Mouse (Mus musculus) MN1 (cell line): ENCODE measurements around the gene Art3.

ENCODE experiments used
- DNase-seq: peaks from one replicate; pipeline ENCODE4 v3.0.0-alpha.2; 2016; ENCODE audit warnings: low spot score

Gene Art3

DNA sequence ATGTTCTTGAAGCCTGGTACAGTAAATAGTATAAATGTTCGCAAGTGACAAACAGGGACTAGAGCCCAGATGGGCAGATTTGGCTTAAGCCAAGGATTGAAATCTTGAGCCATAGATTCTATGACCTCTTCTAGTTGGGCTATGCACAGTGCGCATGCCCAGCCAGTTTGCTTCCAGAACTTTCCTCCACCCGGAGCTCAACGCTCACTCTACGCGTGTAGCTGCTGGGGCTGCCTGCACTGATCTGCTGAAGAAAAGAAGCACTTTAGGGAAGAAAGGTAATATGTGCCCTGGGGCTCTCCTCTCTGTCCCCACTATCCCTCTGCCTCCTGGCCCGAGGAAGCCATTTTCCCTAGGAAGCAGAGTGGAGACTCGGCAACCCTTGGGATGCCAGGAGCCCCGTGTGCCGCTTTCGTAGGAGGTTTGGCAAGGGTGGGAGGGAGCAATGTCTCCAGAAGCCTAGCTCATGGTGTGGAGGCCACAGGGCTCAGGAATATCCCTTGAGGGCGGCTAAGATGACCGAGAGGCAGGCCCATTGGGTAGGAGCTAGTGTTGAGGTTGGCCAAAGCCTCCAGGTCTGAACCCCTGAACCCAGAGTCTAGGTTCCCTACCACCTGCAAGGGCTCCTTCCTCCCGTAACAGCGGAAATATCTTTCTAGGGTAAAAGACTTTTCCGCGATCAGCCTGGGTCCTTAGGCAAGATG, at the start of gene Art3:
Art3 (plus strand) TSS at position 193 of the 704 bp plus-strand sequence.
- no peak for DNase-seq

DNA sequence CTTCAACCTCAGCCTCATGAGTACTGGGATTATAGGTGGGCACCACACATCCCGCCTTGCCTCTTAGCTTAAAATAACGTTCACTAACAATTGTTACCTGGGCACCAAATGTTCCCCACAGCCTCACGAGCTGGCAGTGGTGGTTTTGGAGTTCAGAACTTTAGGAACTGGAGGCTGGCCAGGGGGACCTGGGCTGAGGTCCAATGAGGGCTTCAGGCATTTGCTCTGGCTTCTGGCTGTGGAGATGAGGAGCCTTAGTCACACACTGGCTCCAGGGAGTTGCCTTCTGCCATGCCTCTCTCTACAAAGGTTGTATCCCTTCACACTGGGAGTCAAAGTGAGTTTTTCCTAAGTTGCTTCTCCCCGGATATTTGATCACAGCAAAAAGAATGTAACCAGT, 49.1 kb upstream of the Art3 start:
- peak; percentile 17 for DNase-seq

DNA sequence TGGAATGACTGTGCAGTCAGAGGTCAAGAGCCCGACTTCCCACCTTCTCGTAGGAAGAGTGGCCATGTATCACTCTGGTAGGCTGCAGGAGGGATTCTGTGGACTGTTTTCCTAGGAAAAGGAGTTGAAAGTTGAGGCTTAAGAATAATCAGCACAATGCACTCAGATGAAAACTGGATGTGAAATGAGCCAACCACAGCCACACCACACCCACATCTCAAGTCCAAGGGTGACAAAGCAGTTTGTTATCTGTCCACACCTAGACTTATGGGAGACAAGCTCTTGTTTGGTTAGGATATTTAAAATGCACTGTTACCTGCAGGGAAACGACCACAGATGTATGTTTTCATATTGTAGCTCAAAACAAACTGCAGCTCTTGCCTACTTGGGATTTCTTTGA, 48.5 kb upstream of the Art3 start:
- DNase-seq = no peak

DNA sequence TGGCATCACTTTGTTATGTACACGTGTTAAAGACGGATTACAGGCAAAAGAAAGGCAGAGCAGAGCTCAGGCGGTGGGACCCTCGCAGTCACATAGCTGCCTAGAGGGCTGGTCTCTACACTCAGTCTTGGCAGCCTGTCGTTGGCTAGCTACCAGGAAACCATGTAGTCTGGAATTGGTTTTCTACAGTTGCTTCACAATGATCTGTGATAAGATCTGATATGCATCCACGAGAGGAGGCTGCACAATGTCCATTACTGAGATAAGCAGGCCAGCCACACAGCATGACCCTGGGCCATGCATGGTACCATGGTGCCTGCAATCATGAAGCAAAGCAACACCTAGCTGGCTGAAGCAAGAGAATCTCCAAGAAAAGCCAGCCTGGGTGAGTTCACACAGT, 43.8 kb upstream of the Art3 start:
- DNase-seq = peak; percentile 75

DNA sequence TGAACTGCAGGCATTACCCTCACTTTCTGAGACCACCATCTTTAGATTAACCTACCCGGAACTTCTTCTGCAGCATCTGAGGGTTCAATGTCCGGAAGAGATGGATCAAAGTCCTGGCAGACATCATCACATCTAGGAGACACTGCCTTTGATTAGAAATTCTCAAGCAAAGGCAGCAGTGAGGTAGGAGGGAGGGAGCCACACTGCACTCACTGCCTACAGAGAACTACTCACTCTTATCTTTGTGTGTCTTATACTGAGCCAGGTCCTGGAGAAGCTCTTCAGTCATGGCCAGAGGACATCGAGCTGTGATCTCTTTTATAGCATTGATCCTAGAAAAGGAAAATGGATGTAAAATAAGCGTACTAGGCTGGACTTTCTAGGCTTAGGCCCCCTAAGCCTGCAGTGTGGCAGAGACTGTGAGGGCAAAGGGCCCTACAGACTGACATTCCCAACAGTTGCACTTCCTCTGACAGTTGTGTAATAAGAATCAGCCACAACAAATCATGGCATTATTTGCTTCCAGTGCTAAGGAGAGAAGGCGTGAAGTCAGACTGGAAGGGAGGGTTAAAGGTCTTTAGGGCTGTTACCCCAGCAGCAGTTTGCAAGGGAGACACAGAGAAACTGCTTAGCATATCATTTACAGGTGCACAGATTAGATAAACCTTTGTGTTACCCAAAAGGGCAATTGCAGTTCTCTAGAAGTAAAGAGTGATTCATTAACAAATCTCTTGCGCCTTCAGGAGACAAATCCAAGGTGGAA, 39.8 kb upstream of the Art3 start:
- no peak for DNase-seq

DNA sequence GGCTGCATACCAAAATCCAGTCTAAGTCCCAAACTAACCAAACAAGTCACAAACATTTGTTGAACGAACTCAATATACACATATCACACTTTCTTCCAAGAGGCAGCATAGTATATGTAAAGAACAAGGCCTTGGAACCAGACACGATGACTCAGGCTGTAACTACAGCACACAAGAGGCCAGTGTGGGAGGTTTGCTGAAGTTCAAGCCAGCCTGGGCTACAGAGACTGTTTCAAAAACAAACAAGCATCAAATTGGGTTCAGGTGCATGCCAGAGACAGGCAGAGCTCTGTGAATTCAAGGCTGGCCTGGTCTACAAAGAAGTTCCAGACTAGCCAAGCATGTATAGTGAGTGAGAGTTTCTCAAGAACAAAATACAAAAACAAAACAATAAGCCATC, 37.1 kb upstream of the Art3 start:
- DNase-seq = no peak

DNA sequence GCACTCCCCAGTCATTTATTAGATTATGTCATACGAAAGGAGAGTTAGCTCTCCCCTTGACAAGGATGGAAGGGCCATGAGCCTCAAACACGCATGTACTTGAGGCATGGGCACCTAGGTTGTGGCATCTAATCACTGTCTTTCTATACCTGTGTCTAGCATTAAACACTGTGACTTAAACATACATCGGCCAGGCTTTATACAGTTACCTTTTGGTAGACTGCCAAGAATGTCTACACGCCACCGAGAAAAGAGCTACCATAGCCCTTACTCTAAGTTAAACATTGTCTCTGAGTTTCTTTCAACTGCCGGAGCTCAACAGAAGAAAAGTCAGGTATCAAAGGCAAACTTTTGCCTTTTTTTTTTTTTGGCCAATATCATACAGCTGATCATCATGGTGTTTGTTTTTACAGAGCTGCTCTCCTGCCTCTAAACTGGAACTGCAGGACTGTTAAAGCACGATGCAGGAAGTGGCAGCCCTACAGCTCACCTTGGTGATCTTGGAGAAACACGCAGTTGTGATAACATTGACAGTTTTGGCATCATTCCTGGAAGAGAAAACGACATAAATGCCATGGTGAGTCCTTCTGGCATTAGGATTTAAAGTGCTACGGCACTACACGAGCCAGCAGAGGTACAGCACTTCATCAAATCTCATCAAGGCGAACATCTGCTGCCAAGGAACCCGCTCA, 29.3 kb upstream of the Art3 start:
- no peak for DNase-seq

DNA sequence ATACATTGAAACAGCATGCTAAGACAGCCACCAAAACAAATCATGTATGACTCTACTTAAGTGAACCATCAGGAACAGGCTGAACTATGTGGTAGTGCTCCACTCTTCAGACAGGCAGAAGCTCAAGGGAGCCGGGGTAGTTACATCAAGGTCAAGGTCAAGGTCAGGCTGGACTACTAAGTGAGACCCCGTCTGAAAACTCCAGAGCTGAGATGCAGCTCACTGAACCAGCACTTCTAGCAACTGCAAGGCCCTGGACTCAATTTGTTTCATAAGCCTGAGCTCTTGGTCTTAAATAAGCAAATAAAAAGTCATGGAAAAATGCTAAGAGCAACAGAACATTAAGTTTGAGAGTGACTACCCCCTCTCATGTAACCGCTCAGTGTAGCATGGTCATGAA, 27.3 kb upstream of the Art3 start:
- DNase-seq = no peak

DNA sequence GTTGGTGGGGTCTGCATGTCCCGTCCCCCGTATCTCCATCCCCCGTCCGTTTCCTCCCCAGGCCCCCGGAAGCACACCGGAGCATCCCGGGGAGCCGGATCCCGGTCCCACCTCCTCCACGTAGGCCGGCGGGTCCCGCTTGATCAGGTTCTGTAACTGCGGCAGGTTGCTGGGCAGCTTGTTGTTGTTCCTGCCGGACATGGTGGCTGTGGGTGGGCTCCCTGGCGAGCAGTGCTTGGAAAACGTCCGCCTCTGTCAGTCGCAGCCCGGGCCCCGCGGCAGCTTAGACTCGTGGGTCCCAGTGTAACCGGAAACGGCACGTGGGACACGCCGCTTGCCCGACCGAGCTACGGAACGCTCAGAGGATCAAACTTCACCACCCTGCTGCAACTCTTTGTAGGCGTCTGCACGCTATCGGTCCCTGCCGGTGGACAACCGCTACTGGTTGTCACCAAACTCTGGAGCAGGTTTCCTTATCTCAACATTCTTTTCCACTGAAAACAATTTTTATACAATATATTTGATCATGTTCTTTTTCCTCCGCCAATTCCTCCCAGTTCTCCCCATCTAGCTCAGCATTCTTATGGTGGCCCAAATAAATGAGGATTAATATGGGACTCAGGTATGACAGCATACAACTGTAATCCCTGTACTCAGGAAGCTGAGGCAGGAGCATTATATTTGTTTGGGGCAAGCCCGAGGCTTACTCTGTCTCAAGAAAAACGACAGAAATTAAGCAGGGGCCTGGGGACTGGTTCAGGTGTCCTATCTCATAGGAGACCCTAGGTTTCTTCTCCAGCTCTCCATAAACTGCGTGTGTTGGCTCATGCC, 21.7 kb upstream of the Art3 start, which contains the start of gene Sdad1:
Sdad1 (minus strand) TSS at position 799 of the 831 bp plus-strand sequence.
- DNase-seq = peak; percentile 93

DNA sequence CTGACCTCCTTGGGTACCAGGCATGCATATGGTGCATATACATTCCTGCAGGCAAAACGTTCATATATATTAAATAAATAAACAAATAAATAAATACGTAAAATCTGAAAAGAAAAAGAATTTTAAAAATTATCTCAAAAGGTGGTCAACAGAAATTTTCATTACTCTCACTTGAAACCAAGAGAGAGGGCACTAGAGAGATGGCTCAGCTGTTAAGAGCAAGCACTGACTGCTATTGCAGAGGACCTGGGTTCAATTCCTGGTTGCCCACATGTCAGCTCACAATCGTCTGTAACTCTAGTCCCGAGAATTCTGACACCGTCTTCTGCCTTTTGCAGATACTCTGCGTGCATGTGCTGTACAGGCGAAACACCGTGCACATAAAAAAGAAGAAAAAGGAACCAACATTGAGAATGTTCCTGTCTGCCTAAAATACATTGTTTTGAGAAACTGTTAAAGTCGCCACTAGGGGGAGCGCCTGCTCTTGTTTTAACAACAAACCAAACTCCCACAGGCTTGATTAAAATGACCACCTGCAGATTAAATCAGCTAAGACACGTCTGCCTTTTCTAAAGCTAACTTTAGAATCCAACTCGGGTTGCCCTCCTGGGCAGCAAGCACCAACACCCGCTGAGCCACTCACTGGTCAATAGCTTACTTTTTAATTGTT, 19.4 kb upstream of the Art3 start:
- peak; percentile 88 for DNase-seq

DNA sequence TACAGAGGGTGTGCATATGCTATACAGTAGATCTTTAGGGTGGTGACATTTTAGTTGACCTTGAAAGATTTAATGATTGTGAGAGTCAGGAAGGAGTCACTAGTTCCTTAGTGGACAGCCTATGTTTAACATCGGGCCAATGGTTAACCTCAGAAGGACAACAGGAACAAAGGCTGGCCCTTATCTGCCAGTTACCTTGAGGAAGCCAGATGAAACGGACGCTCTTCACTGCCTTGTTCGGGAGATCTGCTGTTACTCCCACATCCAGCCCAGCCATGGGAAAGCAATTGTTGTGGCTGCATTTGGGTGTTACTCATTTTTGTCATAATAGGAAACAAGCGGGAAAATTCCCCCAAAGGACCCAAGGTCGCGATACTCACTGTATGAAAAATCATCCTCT, 17.9 kb upstream of the Art3 start:
- no peak for DNase-seq

DNA sequence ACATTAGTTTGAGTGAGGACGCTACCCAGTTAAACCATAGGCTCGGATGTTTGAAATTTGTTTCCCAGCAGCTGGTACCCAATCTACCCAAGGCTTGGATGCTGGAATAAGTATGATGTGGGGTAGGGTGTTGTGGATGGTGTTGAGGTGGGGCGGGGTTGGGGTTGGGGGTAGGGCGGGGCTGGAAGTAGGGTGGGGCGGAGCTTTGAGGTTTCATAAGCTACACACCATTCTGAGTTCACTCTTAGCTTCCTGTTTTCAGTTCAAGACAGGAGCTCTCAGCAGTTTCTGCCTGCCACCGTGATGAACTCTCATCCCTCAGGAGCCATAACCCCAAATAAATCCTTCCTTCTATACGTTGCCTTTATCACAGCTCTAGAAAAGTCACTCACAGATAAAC, 13.5 kb upstream of the Art3 start:
- no peak for DNase-seq

DNA sequence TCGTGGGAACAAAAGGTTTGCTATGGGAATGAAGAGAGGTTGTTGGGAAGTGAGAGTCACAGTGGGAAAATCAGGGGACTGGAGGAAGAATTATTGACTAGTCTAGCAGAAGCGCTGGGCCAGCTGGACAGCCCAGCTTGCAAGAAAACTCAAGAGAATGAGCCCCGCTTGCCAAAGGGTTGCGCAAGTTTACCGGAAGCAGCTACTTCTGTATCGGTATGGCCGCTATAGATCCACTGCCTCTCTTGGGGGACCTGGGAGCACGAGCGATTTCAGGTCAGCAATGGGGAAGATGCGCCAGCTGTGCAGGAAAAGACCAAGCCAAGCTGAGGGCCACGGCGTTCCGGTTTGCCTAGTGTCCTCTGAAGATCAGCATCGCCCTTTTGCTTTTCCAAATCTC, 13.0 kb upstream of the Art3 start:
- DNase-seq = no peak

DNA sequence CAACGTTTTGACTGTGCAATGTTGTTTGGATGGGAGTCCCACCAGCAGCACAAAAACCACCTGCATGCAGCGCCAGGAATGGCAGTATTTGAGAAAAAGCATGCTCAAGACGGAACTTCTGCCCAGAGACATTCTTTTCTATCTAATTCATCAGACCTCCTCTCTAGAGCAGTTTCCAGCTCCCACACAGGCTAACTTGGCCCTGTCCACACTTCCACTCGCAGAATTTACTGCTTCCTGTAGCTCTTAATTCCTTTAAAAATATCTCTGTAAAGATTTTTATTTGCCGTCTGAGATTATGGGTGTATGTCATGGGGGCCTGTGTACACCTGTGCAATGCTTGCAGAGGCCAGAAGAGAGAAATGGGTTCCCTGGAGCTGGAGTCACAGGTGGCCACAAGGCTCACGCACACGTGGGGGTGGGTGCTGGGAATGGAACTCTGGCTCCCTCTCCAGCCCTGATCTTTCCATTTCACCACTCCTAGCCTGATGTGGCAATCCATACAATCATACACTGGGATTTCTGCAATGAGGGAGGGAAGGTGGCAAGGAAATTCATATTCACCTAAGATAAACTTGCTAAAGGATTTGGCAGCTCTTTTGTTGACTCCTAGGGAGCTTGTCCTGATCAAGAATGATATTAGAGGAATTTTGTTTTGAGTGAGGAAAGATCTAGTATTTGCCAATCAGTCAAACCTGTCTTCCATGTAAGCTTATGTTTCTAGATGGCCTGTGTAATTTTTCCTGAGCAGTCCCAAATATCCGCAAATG, 9.8 kb upstream of the Art3 start:
- no peak for DNase-seq

DNA sequence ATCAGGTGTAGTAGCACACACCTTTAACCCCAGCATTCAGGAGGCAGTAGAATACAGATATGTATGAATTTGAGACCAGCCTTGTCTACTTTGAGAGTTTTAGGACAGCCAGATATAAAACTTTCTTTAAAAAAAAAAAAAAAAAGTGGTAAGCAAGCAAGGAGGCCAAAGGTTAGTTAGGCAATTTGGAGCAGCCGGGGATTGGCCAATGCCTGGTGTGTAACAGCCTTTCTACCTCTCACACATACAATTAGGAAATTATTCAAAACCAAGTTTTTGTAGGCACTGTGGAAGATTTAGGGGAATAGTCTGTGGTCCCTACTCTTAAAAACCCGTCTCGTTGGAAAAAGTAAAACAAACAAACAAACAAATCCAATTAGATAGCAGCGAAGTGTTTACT, 9.0 kb upstream of the Art3 start:
- no peak for DNase-seq

DNA sequence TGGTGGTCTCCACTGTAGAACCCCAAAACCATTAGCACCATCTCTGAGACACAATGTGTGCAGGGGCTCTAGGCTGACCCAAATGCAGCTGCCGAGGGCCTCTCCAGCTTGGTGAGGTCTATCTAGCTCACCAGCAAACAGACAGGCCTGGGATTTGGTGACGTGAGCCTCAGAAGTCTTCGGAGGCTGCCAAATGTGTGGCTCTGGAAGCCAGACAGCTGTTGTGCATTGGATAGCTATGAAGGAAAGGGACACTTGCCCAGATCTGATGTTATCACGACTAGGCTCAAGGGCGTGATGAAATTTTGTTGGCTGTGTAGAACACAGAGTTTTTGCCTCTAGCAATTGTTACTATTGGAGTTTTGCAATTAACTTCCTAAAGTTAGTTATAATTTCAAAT, 8.4 kb upstream of the Art3 start:
- peak; percentile 87 for DNase-seq

DNA sequence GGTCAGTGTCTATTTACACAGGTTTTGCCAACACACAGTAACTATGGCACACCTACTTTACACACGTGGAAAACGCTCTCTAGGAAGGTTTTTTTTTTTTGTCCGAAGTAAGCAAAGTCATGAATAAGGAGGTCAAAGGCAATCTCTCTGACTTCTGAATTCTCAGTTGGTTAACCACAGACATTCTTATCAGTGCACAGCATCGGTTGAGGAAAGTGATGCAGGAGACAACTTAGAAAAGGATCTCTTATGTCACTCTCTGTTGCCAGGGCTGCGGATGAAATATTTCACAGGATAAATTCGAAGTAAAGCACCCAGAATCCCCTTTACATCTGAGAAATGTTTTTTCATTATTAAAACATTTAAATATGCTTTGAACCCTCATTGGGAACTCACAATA, 4.3 kb upstream of the Art3 start:
- DNase-seq = no peak

DNA sequence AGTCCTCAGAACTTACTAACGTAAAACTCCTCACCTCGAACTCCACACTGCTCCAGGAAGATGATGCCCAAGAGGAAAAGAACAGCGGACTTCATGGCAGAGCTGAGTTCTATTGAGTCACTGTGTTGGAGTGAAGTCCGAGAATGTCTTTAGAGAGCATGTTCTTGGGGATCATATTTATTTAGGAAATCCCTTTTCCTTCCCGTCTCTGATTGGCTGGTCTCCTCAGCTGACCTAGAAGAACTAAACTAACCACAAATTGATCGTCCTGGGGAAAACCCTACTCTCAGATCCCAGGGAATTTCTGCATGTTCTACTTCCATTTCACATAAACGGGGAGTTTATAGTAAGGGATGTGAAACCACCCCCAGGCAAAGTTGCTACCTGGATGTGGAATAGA, 3.7 kb upstream of the Art3 start, which contains the start of gene Cxcl9:
Cxcl9 (minus strand) TSS at position 151 of the 400 bp plus-strand sequence.
- DNase-seq = no peak

DNA sequence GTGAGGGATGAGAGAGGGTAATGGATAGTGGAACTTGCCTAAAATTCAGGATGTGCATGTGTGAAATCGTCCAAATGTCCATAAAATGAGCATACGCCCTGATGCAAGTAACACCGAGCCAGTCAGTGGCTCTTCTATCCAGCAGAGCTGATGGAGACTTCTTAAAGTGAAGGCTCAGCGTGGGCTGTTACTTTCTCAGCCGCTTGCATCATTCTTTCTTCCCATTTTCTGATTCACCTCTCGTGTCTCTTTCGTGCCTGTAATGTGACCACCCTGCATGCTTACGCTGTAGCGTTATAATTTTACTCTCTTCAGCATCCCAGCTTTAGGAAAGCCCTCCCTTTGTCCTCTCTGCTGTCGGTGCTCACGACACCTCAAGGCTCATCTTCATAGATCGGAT, 505 bp upstream of the Art3 start:
- DNase-seq = no peak

DNA sequence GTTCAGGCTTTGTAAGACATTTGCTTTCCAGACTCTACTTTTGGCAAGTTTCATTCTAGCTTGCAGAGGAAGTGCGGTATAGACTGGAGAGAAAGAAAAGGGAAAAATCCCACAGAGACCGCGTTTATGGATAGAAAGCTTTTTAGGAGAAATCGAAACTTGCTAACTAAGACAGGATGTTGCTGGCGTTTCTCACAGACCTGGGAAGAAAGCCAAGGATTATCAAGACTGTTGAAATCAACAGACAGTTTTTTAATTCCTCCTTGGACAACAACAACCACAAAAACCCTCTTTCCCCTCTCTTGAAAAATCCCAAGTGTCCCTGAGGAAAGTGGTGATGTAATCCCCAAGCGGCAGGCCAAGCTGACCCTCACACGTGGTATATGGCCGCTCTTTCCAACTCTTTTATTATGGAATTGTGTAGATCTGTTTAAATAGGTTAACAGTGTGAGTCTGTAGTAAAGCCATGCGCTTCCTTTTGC, 773 bp downstream of the Art3 start:
- peak; percentile 80 for DNase-seq

DNA sequence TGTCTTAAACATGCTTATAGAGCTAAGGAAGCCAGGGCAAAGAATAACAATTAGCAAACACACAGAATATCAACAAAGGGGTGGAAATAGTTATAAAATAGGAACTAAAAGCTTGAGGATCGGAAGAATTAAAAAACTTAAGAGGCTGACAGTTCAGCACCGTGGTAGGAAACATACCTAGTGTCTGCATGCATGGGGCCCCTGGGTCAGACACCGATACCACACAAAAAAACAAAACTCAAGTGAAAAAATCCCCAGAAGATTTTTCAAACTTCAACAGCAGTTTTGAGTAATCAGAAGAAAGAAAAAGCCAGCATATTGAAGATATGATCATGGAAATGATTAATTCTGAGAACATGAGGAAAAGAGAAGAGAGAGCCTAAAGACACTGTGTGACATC, 5.1 kb downstream of the Art3 start:
- DNase-seq = no peak
